Mouse (Mus musculus): Measurements from ENCODE around the gene Dtnbp1. TPM values are rescaled to one million over a fixed set of nuclear protein-coding genes. Genes with fewer than 3 reads are reported as not detected.

Gene Dtnbp1
- polyA plus RNA-seq, 1 experiment = 107 TPM

DNA sequence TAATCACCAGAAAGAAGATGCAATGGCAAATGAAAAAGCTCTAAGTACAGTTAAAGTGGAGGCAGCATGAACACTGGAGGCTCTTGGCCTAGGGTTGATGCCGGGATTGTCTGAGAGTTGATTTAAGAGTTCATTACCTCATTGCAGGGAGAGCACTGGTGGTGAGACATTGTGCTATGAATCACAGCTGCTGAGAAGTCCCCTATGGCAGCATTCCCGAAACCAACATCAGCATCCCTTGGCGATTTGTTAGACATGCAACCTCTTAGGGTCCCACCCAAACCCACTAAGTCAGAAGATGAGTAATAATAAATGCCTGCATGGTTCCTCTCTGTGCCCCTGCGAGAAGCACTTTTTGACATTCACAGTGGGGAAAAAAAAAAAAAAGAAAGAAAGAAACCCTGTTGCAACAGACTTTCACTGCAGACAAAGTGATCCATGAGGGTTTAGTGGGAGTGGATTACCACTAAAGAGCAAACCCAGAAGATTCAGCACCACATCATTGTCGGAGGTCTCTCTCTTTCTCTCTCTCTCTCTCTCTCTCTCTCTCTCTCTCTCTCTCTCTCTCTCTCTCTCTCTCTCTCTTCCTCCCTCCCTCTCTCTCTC is 3.1 kb upstream of the Dtnbp1 start:
- peaks cover 28% of the 10 kb centered on the region for H3K4me1 ChIP-seq (ENCODE audit: control insufficient read depth, insufficient read depth, low read length)
- H3K4me3 ChIP-seq (ENCODE audit: insufficient read depth, low read length) = no peak overlapping the region
- TF ChIP-seq POLR2A (IDR thresholded peaks at IDR 0.05; ENCODE audit: borderline replicate concordance, low read depth, low read length) = no peak
- TF ChIP-seq CTCF (IDR thresholded peaks at IDR 0.05; ENCODE audit: low read depth, low read length) = no peak
- peak overlapping the region; percentile 97 for H3K27ac ChIP-seq (ENCODE audit: insufficient read depth, low read depth, low read length)

DNA sequence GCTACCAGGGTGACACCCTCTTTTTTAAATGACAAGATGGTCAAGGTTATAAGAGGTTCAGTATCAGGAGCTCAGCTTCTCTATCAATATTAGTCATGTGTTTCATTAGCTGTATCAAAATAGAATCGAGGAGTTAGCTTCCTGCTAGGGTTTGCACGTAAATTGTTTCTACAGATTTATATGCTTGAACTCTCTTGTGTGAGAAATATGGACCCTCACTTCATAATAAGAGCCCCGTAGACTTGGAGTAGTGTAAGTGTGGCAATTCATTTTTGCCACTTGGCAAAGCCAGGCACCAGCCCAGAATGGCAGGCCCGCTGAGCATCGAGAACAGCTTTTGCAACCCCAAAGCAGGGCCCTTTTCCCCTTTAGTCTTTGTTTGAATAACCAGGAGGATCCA is 1.1 kb upstream of the Dtnbp1 start:
- H3K4me1 ChIP-seq (ENCODE audit: control insufficient read depth, insufficient read depth, low read length) = peaks cover 35% of the 10 kb centered on the region
- no peak for TF ChIP-seq CTCF (IDR thresholded peaks at IDR 0.05; ENCODE audit: low read depth, low read length)
- no peak for TF ChIP-seq POLR2A (IDR thresholded peaks at IDR 0.05; ENCODE audit: borderline replicate concordance, low read depth, low read length)
- H3K27ac ChIP-seq (ENCODE audit: insufficient read depth, low read depth, low read length) = no peak overlapping the region
- no peak overlapping the region for H3K4me3 ChIP-seq (ENCODE audit: insufficient read depth, low read length)

DNA sequence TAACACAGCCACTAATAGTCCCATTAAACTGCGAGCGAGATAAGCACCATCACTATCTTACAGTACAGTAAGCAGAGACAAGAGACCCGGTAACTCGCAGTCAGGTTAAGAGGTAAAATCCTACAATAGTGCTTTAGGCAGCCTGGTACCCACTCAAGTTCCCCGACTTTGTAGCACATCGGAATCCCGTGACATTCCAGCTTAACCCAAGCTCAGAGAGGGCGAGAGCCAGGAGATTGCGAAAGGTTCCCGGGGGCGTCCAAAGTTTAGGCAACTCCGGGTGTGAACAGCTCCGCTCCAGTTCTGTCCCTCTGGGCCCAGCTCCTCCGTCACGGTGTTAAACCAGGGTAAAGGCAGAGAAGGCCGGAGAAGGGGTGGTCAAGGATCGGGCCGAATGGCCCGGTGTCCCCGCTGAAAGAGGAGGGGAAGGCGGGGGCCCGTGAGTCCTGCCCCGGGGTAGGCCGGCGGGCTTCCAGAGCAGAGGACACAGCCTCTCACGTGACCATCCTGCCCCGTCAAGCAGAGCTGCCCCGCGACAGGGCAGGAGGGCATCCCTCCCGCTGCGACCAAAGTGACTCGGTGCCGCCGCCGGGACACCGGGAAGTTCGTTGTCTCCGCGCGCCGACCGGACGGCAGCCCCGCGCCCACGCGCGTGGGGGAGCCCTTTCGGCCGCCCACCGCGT is 578 bp downstream of the Dtnbp1 start:
- TF ChIP-seq CTCF (IDR thresholded peaks at IDR 0.05; ENCODE audit: low read depth, low read length) (no peak), POLR2A (IDR thresholded peaks at IDR 0.05; ENCODE audit: borderline replicate concordance, low read depth, low read length) (peak; percentile 28; the same call in 1 of the 2 replicates)
- Histone ChIP-seq H3K4me1 (ENCODE audit: control insufficient read depth, insufficient read depth, low read length) (peaks cover 44% of the 10 kb centered on the region), H3K27ac (ENCODE audit: insufficient read depth, low read depth, low read length) (peak overlapping the region; percentile 81), H3K4me3 (ENCODE audit: insufficient read depth, low read length) (peak overlapping the region; percentile 97)

DNA sequence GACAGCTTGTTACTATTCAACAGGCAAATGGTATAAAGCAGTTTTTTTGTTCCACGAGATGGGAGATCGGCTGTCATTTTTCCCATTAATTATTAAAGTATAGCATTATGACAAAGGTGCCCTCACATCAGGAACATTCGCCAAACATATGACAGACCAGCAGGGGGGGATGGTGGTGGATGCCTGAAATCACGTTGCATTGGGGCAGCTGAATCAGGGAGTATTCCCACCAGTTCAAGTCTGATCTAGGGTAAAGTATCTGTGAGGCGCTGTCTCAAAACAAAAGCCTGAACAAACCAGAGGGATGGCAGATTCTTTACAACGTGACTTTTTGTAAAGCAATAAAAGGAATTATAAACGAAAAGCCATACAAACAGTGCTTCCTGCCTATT is 1.1 kb downstream of the Dtnbp1 start:
- peak overlapping the region; percentile 97 for H3K4me3 ChIP-seq (ENCODE audit: insufficient read depth, low read length)
- peaks cover 46% of the 10 kb centered on the region for H3K4me1 ChIP-seq (ENCODE audit: control insufficient read depth, insufficient read depth, low read length)
- no peak for TF ChIP-seq POLR2A (IDR thresholded peaks at IDR 0.05; ENCODE audit: borderline replicate concordance, low read depth, low read length)
- TF ChIP-seq CTCF (IDR thresholded peaks at IDR 0.05; ENCODE audit: low read depth, low read length) = peak; percentile 40; the same call in 1 of the 2 replicates
- H3K27ac ChIP-seq (ENCODE audit: insufficient read depth, low read depth, low read length) = peak overlapping the region; percentile 81

DNA sequence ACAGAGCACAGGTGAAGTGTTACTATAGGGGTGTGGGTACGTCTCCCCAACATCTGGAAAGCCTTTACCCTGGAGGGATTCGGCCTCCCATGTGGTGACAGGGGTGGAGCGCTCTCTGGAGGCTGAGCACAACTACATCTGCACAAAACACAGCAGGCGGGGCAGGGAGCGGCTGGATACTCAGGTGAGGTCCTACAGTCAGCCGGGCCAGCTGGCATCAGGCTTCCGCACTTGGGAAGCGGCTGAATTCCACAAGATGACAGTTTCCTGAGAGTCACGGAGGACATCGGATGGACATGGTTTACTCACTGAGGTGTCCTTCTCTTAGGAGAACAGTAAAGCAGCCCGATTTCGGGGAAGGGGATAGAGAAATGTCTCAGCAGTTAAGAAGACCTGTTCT is 2.7 kb downstream of the Dtnbp1 start:
- Histone ChIP-seq H3K27ac (ENCODE audit: insufficient read depth, low read depth, low read length) (no peak overlapping the region), H3K4me1 (ENCODE audit: control insufficient read depth, insufficient read depth, low read length) (peaks cover 42% of the 10 kb centered on the region), H3K4me3 (ENCODE audit: insufficient read depth, low read length) (no peak overlapping the region)
- no peak for TF ChIP-seq POLR2A (IDR thresholded peaks at IDR 0.05; ENCODE audit: borderline replicate concordance, low read depth, low read length)
- no peak for TF ChIP-seq CTCF (IDR thresholded peaks at IDR 0.05; ENCODE audit: low read depth, low read length)

DNA sequence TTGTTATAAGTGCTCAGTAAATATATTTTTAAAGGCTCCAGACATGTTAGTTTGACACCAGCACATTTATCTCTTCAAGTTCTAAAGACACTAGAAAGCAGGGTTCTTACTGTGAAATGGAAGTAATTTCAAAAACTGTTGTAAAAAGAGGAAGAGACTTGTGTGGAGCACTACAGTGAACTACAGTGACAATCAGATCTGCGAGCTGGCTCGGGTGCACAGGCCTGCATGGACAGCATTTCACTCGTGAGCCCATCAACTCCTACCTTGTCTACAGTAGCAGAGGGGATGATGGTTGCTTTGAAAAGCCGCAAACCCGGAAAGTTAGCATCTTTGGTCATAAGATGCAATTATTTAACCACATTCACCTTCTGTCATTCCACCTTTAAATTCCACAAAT is 5.6 kb downstream of the Dtnbp1 start:
- H3K4me3 ChIP-seq (ENCODE audit: insufficient read depth, low read length) = no peak overlapping the region
- H3K27ac ChIP-seq (ENCODE audit: insufficient read depth, low read depth, low read length) = no peak overlapping the region
- TF ChIP-seq POLR2A (IDR thresholded peaks at IDR 0.05; ENCODE audit: borderline replicate concordance, low read depth, low read length) (no peak), CTCF (IDR thresholded peaks at IDR 0.05; ENCODE audit: low read depth, low read length) (no peak)
- H3K4me1 ChIP-seq (ENCODE audit: control insufficient read depth, insufficient read depth, low read length) = peaks cover 34% of the 10 kb centered on the region

DNA sequence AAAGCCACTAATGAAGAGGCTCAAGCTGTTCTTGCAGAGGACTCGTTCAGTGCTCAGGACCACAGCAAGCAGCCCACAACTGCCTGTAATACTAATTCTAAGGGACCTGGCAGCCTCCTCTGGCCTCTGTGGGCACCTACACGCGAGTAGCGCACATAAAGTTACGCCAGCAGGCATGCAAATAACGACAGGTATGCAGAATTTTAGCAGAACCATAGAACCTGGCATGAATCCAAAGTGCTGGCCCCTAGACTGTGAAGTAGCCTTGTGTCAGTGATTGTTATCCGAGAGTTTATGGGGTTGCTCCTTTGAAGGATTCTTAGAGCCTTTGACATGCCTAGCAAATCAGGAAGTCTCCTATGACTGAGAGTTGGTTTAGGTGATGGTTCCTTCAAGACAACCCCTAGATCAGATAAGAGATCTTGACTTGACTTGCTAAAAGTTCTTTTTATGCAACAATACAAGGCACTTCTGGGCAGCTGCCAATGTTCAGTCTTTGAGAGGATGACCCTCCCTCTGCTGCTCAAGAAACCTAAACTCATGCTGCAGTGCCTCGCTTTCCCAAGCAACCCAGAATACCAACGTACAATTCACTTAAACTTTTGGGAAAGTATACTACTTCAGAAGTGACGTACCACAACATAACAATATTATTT is 9.3 kb downstream of the Dtnbp1 start:
- peaks cover 22% of the 10 kb centered on the region for H3K4me1 ChIP-seq (ENCODE audit: control insufficient read depth, insufficient read depth, low read length)

DNA sequence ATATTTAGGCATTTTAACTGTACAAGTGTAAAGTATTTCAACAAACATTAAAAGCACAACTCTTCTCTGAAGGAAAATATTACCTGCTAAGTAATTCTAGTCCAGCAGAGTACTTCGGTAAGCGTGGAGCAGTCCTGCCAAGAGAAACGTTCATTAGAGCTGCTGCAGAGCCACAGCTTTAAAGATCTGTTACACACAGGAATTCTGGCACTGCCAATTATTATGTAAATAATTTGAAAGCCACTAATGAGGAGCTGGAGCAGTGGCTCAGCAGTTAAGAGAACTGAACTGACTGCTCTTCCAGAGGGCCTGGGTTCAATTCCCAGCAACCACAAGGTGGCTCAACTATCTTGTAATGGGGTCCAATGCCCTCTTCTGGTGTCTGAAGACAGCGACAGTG is 10.0 kb downstream of the Dtnbp1 start:
- peaks cover 18% of the 10 kb centered on the region for H3K4me1 ChIP-seq (ENCODE audit: control insufficient read depth, insufficient read depth, low read length)
- H3K27ac ChIP-seq (ENCODE audit: insufficient read depth, low read depth, low read length) = no peak overlapping the region
- H3K4me3 ChIP-seq (ENCODE audit: insufficient read depth, low read length) = no peak overlapping the region
- no peak for TF ChIP-seq CTCF (IDR thresholded peaks at IDR 0.05; ENCODE audit: low read depth, low read length)
- no peak for TF ChIP-seq POLR2A (IDR thresholded peaks at IDR 0.05; ENCODE audit: borderline replicate concordance, low read depth, low read length)

More for the DNA sequence above, 9.3 kb downstream of the Dtnbp1 start:
- H3K27ac ChIP-seq (ENCODE audit: insufficient read depth, low read depth, low read length) = no peak overlapping the region
- no peak overlapping the region for H3K4me3 ChIP-seq (ENCODE audit: insufficient read depth, low read length)
- TF ChIP-seq CTCF (IDR thresholded peaks at IDR 0.05; ENCODE audit: low read depth, low read length) (no peak), POLR2A (IDR thresholded peaks at IDR 0.05; ENCODE audit: borderline replicate concordance, low read depth, low read length) (no peak)

DNA sequence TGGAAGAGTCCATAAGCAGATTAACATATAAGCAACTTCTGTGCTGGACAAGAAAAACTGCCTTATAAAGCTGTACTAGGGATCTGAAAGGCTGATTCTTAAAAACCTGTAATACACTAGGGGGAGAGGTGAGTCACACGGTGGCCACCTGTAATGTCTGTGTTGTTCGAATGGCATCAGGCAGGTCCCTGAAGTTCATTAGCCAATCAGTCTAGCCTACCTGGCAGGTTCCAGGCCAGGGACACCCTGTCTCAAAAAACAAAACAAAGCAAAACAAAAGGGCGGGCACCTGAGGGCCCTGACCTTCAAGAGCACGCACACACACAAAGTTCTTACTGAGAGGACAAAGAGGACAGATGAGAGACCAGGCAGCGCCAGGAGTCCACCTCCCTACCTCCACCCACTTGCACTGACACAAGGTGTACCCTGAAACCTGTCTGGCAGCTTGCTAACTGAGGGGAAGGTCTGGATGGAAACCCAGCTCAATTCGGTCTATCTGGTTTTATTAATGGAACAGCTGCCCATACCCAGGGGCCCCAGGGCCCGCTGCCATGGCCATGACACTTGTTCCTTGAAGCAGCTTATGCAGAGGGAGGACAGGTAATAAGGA is 11.8 kb downstream of the Dtnbp1 start:
- peaks cover 19% of the 10 kb centered on the region for H3K4me1 ChIP-seq (ENCODE audit: control insufficient read depth, insufficient read depth, low read length)
- H3K27ac ChIP-seq (ENCODE audit: insufficient read depth, low read depth, low read length) = no peak overlapping the region
- no peak overlapping the region for H3K4me3 ChIP-seq (ENCODE audit: insufficient read depth, low read length)
- TF ChIP-seq CTCF (IDR thresholded peaks at IDR 0.05; ENCODE audit: low read depth, low read length) = no peak
- TF ChIP-seq POLR2A (IDR thresholded peaks at IDR 0.05; ENCODE audit: borderline replicate concordance, low read depth, low read length) = no peak

Data from bone marrow macrophage, adult 2 months (primary cell).